Mouse (Mus musculus) right cerebral cortex, postnatal 36 days (tissue): ENCODE results near the gene Tm4sf5.
"Not testable (repeated sequence)": the region's sequence is repeated elsewhere in the genome, so short reads cannot be mapped to it uniquely, and the experiment has no call there.

ENCODE experiments used
- DNase-seq, 2 experiments: peaks; one replicate each; pipeline ENCODE4 v3.0.0; 2022; ENCODE audit warnings: low spot score in 2 of 2, mixed read lengths in 1 of 2

Tm4sf5 gene

DNA sequence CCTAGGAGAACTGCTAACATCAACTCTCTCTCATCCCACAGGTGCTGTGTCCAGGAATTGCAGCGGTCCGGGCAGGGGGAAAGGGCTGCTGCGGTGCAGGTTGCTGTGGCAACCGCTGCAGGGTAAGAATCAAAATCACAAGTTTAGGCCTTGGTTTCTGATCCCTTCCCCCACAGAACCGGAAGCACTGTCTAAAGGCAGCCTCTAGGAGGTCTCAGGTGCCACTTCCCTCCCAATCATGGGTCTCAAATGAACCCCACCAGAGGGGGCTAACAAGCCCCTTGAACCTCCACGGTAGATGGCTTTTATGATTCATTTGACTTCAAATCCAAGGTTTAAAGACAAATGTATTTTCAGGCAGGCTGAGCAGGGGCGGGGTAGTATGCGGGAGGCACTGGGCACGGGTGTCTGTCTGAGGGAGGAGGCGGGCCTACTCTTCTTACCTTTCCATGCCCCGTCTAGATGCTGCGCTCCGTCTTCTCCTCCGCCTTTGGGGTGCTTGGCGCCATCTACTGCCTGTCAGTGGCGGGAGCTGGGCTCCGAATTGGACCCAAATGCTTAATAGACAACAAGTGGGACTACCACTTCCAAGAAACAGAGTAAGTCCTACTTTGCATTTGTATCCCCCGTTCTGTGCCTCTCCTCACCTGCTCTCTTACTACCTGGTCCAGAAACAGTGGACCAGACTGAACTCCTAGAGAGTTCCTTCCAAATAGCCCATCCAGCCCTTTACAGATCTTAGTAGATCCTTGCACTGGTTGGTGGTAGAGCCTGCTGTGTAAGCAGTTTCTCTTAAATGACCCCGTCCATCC is 4.9 kb downstream of the Tm4sf5 start:
- peak in 1 of 2 experiments; percentile 22 for DNase-seq

DNA sequence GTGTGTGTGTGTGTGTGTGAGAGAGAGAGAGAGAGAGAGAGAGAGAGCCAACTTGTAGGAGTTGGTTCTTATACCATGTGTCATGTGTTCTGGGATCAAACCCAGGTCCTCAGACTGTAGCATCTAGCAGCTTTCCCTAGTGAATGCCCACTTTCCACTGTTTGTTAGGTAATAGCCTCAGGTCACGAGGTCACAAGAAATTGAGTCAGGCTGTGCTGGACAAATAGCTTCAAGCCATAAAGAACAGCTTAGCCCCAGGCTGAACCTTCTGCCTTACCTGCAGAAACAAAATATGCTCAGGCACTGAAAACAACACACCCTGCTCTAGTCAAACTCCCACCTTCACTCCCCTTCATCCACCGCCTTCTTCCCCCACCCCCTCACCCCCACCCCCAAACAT is 6.2 kb downstream of the Tm4sf5 start:
- no peak for DNase-seq

DNA sequence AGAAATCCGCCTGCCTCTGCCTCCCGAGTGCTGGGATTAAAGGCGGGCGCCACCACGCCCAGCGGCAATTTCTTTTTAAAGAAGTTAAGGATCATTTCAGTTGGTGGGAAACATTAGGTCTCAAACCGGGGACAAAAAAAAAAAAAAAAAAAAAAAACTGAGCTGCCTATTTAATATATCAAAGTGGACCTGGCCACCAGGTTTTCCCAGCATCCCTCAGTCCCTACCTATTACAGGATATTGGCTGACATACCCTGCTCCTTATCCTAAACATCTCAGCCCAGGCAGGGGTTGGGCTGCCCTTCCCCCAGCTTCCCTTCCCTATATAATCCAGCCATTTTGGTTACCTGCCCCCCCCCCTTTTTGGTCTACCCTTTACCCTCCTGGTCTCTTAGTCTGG is 6.8 kb downstream of the Tm4sf5 start:
- no peak for DNase-seq

DNA sequence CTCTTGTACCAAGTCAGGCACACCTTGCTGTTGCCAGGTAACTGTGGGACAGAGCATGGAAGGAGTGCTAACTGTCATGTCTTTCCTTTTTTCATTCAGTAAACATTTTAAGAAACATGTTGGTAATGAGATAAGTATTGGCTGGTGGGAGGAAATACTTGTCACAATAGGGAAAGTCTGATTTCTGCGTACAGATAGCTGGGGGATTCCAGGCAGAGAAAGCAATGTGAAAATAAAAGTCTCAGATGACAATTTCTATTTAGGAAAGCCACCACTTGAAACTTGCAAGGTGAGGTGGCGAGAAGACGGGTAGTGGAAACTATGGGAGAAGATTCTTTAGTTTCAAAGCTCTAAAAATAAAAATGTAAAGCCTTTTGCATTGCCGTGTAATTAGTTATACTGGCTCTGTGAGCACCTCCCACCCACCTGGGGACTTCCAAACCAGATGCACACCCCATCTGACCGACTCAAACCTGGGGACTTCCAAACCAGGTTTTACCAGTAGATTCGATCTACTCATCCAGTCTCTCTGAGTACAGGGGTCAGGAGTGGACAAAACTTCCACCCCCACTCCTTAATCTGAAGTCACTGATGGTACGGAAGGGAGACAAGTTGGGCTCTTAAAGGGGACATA is 7.8 kb downstream of the Tm4sf5 start:
- DNase-seq: no peak

DNA sequence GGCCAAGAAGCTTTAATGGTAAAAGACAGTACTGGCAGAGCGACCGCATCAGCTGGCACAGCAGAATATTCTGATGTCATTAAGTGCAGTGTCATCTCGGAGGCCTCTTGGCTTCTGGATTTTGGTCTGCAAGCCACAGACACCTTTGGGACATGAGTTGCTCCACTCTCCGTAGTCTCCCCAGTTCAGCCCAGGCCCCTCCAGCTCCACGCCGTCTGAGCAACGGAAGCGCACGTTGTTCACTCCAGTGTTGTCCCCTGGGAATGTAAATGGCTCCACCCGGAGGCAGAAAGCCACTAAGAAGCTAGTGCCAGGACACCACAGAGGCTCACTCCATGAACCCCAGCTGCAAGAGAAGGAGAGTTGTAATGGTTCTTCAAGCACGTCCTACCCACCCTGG is 8.5 kb downstream of the Tm4sf5 start:
- no peak for DNase-seq

DNA sequence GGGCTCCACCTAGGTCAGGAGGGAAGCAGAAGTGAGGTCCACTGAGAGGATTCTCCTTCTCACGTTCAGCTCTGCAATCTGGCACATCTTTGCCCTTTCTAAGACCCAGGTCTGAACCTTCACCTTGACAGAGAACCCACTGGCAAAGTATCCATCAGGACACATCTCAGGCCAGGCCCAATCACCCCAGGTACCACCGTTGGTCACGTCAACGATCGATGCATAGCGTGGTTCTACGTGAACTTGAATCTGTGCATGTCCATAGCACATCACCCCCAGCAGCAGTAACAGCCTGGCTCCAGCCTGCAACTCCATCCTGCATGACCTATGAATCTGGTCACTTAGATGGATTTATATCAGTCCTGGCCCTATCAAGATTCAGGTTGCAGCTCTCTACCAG is 9.2 kb downstream of the Tm4sf5 start, which contains the start of gene Vmo1:
Gene Vmo1 (minus strand): TSS at position 329 of the 400 bp plus-strand sequence.
- DNase-seq: no peak

DNA sequence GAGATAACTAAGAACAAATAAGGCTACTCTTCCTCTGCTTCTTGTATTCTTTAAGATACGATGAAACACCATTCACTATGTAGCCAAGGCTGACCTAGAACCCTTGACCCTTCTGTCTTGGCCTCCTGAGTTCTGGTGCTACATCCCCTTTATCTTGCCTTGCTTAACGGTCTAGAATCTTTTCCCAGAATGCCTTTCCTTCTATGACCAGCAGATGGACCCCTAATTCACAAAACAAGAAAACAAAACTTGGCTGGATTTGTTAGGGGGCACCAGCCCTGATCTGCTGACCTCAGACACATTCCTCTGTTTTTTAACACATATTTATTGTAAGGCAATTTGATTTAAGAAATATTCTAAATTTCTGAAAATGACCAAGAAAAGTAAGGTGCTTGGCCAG is 11.3 kb downstream of the Tm4sf5 start:
- no peak for DNase-seq

DNA sequence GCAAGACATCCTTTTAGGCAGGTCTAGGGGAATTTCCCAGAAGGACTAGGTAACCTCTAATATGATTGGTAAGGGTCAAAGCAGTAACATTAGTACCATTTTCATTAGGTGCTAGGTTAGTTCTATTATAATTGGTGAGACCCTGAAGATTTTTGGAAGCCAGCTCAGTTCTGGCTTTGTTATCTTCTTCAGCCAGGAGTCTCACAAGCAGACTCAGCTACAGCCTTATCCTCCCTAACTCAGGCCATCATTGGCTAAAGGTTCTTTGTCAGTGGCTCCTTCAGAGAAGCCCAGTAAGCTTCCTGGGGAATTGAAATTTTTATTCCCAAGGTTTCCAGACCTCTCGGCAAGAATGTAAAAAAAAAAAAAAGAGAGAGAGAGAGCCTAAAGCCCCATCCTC is 13.4 kb downstream of the Tm4sf5 start:
- no peak for DNase-seq

DNA sequence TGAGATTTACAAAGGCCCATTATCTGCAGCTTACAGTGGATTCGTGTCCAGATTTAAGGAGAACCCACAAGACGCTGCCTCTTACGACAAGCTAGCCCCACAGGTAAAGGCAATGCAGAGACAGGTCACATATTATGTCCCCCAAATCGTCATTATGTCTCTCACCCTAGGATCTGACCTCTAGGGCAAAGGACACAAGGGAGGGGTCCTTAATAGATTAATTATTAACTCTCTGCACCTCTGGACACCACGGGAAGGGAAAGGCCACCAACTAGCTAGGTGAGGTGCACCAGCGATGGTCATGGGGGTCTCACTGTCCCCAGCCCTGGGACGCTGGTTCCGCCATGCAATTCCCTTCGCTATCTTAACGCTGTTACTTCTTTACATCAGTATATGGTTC is 13.9 kb downstream of the Tm4sf5 start, which contains the start of gene Gltpd2:
Gene Gltpd2 (plus strand): TSS at position 274 of the 400 bp plus-strand sequence.
- no peak for DNase-seq

DNA sequence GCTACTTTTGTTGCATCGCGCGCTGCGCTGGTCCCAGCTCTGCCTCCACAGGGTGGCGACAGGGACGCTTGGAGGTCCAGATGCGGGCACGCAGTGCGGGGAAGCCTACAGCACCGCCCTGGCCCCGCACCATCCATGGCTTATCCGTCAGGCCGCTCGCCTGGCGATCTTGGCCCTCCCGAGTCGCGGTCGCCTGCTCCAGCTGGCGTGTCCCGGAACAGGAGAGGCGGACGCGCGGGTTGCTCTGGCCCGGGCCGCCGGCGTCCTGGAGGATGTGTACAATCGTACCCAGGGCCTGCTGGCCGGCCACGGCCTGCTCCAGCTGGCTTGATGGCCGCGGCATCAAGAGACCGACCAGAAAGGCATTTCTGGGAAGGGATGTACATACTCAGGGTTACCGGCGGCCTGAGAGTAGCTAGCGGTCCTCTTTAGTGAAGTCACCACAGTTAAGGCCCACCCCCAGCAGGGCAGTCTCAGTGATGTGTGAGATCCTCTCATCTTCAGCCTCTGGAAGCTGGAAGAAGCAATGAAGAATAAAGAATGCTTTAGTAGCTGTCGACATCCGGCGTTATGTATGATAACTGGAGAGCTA is 15.2 kb downstream of the Tm4sf5 start:
- no peak for DNase-seq

DNA sequence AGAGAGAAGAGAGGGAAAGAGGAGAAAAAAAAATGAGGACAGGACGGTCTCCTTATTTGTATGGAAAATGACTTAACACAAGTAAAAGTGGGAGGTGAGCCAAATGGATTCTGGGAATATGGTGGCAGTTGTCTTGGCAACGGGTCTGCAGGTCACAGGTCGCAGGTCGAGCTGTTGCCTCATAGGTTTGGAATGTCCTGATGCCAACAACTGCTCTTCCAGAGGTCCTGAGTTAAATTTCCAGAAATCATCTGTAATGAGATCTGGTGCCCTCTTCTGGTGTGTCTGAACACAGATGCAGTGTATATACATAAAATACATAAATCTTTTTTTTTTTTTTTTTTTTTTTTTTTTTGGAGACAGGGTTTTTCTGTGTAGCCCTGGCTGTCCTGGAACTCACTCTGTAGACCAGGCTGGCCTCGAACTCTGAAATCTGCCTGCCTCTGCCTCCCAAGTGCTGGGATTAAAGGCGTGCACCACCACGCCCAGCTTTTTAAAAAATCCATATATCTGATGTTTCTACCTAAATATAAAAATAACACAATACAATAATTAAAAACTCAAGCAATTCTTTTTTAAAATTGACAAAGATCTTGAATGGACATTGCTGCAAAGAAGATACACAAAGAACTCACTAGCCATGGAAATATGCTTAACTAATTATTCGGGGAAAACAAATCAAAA is 18.4 kb downstream of the Tm4sf5 start:
- DNase-seq: not testable (repeated sequence)

DNA sequence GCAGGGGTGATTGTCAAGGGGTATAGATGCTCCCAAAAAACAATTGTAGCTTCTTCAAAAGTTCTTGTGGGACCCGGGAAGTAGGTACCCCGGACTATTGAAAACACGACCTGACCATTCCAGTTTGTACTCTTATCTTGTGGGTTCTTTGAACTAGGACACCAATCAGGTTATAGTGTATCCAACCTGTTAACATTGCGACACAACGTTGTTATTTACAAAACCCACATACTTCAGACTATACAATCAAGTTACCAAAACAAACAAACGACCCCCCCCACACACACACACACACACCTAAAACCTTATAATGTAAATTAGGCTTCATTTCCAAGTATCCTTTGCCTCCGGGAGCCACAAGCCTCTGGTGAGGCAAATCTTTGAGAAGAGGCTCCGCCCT is 19.7 kb downstream of the Tm4sf5 start:
- DNase-seq: no peak

DNA sequence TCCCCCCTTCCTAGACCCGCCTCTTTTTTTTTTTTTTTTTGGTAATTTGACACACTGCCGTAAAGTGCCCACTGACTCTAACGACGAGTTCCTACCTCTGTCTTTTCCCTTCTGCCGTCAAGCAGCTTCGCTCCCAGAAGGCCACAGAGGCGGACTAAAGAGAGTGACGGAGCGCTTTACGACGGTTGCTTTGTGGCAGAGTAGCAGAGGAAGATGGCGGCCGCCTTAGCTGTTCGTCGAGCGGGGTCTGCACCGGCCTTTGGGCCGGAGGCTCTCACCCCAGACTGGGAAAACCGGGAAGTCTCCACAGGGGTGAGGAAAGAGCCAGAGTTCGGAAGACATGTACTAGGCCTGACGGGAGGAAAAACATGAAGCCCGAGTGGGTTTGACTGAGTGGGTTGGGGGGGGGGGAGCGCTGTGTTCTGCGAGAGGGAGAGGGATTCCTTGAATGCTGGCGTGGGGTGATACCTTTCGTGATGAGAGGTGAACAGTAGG is 20.2 kb downstream of the Tm4sf5 start, which contains the start of gene Psmb6:
Gene Psmb6 (plus strand): TSS at position 184 of the 495 bp plus-strand sequence.
- DNase-seq: peak; percentile 89 to 95

DNA sequence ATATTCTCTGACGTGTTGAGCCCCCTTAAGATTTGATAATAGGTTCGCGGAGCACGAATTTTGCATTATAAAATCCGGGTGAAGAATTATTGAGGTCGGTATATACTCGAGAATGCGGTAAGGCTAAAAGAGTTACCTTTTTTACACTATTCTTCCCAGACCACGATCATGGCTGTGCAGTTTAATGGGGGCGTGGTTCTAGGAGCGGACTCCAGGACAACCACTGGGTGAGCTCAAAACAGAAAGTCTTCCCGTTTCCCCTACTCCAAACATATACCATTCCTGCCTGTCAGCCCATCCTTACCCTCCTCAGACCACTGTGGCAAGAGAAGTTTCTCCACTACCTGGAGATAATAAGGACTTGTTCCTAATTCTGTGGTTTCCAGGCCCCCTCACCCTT is 20.7 kb downstream of the Tm4sf5 start:
- DNase-seq: no peak

DNA sequence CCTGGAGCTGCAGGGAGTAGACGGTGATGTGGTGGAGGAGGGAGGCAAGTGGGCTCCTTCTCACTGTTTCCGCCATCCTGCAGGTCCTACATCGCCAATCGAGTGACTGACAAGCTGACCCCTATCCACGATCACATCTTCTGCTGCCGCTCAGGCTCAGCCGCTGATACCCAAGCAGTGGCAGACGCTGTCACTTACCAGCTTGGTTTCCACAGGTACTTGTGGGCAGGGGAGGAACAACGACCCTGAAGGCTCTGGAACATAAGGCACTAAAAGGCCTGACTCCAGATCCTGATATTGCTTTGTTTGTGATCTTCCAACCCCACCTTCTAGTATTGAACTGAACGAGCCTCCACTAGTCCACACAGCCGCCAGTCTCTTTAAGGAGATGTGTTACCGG is 21.2 kb downstream of the Tm4sf5 start:
- no peak for DNase-seq

DNA sequence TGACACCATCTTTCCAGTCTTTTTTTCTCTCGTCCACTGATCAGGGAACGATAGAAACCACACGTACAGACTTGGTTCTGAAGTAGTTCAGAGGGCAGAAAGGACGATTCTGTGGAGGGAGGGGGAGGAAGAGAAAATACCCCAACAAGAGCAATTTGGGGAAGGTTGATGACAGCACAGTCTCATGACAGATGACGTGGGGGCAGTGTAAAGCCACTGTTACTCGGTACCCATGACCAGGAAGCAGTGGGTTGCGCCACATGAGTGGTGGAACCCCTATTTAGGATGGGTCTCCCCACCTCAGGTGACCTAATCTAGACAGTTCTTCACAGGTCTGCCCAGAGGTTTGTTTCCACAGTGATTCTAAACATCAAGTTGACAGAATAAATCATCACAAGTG is 23.6 kb downstream of the Tm4sf5 start:
- DNase-seq: no peak

DNA sequence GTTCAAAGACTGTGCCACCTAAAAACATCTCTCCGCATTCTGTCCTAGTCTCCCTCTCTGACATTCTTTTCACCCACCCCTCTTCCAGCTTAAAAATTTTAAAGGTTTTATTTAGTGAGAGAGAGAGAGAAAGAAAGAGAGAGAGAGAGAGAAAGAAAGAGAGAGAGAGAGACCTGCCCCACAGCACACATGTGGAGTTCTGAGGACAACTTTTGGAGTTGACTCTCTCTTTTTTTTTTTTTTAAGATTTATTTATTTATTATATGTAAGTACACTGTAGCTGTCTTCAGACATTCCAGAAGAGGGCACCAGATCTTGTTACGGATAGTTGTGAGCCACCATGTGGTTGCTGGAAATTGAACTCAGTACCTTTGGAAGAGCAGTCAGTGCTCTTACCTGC is 26.0 kb downstream of the Tm4sf5 start:
- DNase-seq: not testable (repeated sequence)

DNA sequence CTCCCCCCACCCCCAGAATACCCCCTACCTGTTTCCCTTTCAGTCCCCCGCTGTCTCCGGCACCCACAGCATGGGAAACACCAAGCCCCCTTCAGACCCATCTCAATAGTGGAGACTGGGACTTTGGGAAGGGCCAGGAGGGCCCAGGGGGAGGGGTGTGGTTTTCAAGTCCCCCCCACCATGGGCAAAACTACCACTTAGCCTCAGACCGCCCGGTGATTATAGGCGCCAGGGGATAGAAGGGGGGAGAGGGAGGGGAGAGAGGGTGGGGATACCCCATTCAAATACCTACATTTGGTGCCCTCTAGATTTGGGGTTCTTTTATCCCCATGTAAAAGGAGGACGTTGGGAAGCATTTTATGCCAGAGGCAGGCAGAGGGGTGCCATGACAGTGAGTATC is 27.8 kb downstream of the Tm4sf5 start, which contains the start of gene Gm40193:
Gene Gm40193 (minus strand): TSS at position 101 of the 400 bp plus-strand sequence.
- DNase-seq: no peak

DNA sequence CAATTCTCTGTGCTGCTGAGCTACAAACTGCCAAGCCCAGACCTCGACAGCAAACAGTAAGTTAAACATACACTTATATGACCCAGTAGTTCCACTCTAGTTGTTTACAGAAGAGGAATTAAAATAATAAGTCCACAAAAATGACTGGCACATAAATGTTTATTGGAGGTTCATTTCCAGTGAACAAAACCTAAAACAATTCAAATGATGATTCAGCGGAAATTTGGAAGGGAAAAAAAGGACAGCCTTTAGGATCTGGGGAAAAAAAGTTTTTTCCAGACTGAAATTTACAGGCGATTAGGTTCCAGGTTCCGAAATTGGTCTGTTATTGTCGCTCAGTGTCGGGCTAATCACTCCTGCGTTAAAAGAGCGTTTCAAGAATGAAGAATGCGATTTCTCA is 34.4 kb downstream of the Tm4sf5 start:
- DNase-seq: no peak

DNA sequence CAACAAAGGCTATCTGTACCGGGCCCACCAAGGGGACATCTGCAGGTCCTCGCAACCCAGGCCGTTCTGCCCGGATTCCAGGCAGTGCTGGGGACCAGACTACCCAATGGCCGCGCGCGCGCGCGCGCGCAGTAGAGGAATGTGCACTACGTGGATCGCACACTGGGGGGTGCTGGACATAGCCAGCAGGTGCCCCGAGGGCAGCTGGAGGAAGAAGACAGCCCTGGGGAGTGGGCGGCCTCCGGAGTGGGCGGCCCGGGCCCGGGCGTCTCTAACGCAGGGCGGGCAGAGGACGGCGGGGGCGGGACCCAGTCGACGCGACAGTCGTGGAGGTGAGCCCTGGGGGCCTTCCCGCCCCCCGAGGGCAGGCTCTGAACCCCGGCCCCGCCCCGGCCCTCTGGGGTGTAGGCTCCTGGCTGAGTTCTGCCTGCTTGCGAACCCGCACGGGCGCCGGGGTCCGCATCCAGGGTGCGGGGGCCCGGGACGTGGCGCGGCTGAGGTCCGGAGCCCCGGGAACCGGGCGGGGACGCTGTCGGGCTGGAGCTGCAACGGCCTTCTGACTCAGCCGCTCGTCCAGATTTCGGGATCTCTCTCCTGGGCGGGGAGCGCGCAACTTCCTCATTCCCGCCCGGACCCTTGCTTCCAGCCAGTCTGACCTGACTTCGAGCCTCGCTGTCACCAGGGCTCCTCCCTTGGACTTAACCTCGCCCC is 35.0 kb downstream of the Tm4sf5 start, which contains the start of gene Pld2:
Gene Pld2 (plus strand): TSS at position 188 of the 711 bp plus-strand sequence.
- peak; percentile 61 to 62 for DNase-seq

DNA sequence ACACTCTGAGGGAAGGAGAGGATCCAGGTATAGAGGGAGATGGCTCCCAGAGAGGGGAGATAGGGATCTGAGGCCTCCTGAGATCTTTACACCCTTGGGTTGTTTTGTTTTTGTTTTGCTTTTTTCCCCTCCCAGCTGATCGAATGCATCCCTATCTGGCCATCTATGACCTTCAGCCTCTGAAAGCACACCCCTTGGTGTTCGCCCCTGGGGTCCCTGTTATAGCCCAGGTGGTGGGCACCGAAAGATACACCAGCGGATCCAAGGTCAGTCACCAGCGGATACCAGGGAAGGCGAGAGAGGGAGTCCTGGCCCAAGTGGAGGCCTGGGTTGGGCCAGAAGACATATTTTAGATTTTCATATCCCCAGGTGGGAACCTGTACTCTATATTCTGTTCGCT is 35.9 kb downstream of the Tm4sf5 start:
- no peak for DNase-seq
